Mouse (Mus musculus): Measurements from ENCODE around the gene Add3. TPM values are rescaled to one million over a fixed set of nuclear protein-coding genes. Genes with fewer than 3 reads are reported as not detected.

The Add3 gene
- polyA plus RNA-seq, 1 experiment = 95.8 TPM

DNA sequence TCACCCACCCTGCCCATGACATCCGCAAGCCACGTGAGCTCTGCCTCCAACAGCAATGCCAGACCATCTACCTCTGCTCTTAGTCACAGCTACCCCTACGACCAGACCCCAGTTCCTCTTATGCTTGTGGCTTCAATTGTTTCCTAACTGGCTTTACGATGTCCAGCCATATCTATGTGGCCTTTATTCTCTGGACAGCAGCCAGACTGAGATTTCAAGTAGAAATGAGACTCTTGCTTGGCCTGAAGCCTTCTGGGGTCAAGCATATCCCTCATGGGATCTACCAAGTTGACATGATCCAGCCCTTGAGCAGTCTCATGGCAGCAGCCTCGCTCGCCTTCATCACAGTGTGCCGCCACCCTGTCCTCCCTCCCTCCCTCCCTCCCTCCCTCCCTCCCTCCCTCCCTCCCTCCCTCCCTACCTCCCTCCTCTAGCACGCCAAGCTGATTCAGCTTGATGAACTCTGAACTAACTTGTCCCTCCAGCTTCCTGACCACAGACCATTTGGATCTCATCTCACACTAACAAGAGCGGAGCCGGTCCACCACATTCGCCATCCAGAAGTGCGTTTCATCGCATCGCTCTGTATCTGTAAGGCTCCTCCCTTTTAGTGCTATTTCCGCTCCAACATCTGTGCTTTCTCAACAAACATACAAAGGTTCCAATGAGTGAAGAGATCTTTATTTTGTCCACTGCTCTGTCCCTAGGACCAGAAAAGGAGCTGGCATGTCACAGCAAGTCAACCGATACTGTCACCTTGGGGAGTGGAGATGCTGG lies 9.7 kb upstream of the Add3 start:
- DNase-seq (ENCODE audit: low spot score) = no peak

DNA sequence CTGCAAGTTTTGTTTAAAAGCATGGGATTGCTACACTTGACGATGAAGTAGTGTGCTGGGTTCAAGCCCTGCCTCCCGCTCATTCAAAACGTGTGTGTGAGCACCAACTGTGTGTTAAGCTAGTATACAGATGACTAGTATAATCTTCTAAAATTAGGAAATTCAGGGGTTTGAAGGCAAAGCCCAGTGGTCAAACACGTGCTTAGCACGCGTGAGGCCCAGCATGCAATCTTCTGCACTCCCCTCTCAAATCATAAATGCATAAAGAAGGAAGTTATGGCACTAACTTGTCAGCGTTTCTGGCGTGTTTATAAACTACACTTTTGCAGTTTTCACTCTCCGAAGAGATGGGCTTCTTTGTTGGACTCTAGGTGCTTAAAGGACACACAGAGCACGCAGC lies 7.8 kb upstream of the Add3 start:
- DNase-seq (ENCODE audit: low spot score) = no peak

DNA sequence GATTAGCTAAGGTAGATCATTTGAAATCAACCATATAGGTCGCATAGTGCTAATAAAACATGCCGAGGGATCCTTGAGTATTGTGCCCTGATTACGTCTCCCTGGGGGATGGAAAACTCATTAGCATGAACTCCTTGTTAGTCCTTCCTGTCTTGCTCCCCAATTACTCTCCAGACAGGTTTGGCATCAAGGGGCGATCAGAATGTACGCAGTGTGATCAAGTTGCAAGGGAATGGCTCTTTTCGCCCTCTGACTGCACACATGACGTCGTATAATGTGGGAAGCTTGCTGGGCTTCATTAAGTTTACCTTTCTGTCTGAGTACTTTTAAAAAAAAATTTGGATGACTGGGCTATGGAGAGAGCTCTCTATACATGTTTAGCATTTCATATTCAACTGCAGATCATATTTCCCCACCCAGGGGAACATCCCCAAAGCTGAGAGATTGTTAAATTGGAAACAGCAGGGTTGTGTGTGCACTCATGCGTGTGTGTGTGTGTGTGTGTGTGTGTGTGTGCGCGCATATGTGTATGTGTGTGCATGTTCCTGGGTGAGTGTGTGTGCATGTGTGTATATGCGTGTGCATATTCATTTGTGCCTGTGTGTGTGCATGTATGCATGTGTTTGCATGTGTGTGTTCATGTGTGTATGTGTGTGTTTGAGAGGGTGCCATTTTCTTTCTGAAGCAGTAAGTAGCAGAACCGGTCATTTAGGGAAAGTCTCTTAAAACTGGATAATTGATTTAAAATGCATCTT lies 3.7 kb upstream of the Add3 start:
- no peak for DNase-seq (ENCODE audit: low spot score)

DNA sequence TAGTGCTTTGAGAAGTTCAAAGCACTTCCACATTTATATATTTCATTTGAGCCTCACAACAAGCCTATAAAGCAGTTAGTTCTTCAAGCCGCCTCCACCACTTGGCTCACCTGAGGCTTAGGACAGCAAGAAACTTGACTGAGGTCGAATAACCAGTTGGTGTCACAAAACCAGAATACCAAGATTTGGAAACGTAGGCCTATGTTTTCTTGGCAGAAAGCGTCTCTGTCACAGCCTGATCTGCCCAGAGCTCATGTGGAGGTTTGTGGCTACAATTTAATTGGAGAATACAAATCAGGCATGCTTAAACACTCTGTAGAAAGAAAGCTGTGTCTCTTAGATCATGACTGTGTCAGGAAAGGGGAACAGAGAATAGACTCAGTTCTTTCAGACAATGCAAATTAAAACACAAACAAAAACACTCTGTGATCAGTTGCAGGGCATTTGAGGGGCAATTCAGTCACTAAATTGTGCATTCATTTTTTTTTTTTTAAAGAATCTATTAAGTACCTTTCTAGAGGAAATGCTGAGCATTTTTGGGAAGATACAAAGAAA lies 3.0 kb upstream of the Add3 start:
- no peak for DNase-seq (ENCODE audit: low spot score)

DNA sequence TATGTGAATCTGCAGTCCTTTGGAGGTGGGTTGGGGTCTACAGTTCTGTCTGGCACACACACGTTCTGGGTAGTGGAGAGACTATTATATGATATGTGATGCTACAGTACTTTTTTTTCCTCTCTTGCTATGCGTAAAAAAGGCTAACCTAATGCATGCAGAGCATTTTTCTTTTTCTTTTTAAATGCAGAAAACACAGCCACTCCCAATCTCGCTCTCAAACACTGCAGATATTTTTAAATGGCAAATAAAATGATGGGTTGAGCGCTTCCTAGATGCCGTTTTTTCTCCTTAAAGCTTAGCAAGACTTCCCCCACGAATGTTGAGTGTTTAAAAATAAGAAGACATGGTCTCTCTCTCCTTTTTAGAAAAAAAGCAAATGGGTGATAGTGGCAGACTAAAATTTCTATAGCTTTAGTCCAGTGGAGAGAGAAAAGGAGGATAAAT lies 584 bp downstream of the Add3 start:
- DNase-seq (ENCODE audit: low spot score) = no peak

DNA sequence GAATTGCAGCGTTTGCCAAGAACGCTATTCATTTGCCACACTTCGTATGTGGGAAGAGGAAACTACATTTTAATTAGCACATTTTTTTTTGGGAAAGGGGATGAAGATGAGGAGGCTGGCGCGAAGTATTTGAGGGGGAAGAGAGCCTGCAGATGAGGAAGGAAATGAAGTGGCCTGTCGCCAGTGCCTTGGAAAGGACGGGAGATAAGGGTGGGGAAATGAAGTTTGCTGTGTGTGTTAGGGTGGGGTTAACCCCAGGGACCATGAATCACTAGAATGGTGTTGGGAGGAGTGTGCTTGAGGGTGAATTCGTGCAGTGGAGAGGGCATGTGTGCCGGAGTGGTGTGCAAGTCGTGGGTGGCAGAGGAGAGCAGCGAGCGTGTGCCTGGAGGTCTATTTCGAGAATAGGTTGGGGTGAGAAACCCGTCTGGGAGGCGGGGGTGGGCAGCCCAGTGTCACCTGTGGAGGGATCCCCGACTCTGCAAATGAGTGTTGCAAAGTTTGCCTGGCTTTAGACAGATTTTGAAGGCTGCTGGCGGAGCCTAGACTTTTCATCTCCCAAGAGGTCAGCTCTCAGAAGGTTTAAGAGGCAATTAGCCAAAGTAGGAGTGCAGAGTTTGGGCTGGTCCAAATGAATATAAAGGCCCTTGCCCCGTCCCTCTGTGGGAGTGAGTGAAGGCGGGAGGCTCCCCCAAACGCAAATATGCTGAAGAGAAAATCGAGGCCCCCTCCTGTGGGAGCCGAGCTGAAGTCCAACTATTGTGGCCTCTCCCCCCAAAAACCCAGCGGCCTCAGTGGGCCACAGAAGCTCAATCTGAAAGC lies 1.2 kb downstream of the Add3 start:
- peak; percentile 48 for DNase-seq (ENCODE audit: low spot score)

DNA sequence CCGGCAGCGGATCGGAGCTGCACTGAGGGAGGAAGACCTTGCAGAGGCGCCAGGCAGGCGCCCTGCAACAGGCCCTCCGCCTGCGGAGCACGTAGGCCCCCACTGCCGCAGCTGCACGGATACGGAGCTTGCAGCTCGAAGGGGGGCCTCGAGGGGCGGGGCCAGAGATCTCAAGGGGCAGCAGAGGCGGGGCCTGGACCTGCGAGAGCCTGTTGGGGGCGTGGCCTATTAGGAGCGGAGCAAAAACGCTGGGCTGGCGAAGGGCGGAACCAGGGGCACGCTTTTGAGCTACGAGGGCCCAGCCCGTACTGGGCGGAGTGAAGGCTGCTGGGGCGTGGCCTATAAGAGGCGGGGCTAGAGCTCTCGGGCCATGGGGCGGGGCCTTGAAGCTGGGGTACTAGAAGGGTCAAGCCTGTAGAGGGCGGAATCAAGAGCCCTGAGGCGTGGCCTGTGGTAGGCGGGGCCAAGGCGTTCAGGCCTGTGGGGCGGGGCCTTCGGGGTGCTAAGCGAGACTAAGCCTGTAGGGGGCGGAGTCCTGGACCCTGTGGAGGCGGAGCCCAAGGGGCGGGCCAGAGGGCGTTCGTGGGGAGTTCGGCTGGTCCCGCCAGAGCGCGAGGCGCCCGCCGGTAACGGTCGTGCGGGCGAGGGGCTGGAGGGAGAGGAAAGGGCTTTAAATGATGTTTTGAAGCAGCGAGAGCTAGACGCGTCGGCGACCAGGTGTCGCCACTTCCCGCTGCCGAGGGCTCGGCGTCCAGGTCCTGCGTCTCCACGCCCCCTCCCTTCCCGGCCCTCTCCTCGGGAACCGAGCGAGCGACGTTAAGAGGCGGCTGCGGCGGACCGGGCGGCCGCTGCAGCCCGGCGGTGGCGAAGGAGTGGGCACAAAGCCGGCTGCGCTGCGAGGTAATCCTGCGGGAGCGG lies 2.2 kb downstream of the Add3 start:
- peak; percentile 99 for DNase-seq (ENCODE audit: low spot score)

DNA sequence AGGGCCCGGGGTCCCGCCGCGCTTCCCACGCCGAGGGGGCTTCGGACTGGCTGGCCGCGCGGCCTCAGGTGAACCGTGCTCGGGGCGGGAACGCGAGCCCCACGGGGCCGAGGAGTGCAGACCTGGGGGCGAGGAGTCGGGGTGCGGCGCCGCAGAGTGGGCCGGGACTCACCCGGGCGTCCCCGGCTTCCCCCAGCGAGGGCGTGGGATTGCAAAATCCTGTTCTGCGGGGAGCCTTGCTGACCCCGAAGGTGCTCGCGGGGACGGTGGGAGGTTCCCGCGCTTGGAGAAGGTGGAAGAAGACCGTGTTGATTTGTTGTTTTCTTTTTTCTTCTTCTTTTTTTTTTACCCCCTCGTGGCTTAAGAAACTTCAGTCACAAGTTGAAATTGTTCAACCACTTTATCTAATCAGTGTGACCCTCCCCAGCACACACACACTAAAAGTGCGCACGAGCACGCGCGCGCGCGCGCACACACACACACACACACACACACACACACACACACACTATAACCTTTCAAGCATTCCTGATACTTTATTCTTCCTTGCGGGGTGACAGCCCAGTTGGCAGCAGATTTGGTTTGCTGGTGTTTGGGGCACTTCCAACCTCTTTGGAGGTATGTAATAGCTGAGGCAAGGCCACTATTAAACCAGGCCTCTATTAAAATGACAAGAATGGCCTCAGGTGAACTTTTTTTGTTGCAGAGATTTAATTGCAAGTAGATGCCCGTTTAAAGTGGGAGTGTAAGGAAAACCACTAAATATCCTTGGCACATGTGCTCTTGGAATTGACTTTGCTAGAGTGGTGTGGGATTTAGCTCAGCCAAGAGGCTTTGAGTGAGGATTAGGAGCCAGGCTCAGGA lies 3.1 kb downstream of the Add3 start:
- no peak for DNase-seq (ENCODE audit: low spot score)

DNA sequence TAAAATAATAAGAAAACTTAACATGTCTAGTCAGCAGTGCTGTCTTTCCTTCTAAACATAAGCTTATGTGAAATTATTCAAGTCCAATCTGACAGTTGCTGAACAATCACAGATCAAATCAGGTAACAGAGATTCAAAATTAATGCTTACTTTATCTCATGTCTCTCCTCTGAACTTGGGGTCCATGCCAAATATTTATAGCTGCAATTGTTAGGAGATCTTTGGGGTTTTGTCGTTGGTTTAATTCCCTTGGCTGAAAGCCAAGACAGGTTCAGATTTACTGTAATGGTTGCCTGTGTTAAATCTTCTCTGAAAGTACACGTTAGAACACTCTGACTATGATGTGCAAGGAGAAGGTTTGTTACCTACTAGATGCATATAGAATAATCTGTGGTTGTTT lies 4.8 kb downstream of the Add3 start:
- DNase-seq (ENCODE audit: low spot score) = no peak

DNA sequence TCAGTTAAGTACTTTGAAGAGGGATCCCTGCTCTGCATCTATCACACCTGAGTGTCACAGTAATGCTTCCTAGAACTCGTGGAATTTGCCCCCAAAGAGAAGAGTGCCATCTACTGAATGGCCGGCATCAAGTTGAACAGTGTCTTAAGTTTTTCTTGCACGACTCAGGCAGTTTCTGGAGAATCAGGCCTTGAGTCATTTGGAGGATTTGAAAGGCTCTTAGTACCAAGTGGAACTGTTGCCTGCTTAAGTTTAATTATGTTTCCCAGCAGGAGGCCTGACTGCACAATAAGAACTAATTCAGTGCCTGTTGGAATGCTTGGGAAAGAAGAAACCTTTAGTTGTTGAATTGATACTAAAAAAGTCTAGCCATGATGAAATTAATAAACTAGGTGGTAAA lies 9.1 kb downstream of the Add3 start:
- no peak for DNase-seq (ENCODE audit: low spot score)

DNA sequence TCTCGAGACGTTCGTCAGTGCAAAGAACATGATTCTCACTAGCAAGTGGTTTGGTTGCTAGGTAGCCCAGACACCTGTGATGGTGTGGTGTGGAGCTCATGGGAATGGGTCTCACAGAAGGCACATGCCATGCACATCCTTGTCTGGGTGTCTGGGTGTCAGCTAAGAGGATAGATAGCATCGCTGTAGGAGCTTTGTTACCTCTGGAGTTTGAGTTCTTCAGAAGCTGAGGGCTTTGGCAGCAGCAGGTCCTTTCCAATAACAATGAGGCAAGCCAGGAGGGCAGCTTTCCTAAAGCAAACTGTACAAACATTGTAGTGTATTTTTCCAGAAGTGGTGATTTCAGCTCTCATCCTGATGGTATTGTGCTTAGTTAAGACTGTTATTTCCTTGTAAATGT lies 12.2 kb downstream of the Add3 start:
- no peak for DNase-seq (ENCODE audit: low spot score)

DNA sequence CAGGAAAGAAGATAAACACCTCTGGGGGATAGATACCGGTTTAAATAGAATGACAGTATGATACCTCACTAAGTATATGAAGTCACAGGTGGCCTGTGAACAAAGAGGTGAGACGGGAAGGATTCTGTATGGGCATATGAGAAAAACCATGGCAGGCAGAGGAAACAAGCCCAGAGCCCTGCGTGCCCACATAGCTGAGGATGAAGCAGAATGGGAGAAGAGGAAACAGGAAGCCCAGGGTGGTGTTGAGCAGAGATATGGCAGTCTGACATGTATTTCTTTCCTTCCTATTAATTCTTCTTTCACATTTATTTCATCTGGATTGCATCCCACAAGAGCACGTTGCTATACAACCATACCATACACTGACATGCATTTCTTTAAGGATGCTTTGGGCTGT lies 12.9 kb downstream of the Add3 start:
- no peak for DNase-seq (ENCODE audit: low spot score)

DNA sequence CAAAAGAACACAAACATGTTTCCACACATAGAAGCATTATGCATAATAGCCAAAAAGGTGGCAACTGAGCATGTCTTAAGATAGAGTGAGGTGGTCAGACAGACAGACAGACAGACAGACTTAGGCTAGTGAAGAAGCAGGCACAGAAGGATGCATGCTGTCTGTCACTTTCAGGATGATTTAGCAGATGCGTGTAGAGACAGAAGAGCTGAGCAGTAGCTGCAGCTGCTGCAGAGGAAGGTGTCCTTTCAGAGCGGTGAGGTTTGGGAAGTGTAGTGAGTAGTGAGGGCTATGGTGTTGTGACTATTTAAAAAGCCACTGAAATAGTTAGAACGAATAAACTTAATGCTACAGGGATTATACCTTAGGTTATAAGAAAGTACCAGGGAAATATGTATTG lies 13.9 kb downstream of the Add3 start:
- DNase-seq (ENCODE audit: low spot score) = no peak

DNA sequence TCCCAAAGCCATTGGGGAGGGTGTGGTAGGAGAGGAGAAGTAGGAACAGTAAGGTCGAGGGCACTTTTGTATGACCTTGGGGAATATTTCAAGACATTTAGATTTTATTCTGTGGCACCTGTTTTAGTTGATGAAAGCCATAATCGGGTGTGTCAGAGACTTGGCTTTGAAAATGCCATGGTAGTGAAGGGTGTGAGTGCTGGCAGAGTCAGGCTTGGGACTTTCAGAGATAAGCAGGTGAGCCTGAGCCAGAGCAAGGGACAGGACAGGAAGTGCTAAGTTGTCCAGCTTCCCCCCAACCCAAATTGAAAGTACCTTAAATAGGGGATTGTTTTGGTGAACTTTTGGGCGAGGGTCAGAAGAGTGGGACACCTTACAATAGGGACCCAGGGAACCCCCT lies 16.1 kb downstream of the Add3 start:
- DNase-seq (ENCODE audit: low spot score) = no peak

DNA sequence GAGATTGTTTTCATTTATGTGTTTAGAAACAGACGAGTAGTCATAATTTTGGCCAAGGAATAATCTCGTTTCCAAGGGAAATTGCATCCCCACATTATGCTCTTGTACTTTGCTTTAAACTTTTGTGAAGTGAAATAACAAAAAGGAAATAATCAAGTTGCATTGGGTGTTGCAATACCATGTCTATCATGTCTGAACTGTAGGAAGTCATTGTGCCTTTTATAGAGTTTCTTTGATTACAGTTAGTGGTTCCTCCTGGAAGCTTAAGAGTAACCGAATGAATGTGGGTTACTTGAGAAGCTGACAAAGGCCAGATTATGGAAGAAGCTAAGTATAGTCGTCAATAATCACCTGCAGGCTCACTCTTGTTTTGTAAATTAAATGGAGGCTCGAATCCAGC lies 16.9 kb downstream of the Add3 start:
- no peak for DNase-seq (ENCODE audit: low spot score)

DNA sequence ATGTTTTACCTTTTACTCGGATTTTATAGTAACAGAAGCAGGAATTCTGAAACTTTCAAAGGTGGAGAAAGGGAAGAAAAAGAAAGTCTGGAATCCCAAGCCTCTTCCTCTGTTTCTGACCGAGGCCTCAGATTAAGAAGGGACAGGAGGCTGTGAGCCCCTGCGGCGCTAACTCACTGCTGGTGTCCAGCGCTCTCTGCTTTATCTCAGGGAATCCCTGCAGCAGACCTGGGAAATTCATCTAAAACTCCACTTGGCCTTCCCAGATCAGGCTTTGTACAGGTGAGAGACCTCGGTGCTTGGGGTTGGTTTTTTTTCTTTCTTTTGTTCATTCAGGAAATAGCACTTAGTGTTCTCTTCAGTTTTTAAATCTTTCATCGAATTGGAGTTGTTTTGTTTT lies 19.1 kb downstream of the Add3 start:
- no peak for DNase-seq (ENCODE audit: low spot score)

DNA sequence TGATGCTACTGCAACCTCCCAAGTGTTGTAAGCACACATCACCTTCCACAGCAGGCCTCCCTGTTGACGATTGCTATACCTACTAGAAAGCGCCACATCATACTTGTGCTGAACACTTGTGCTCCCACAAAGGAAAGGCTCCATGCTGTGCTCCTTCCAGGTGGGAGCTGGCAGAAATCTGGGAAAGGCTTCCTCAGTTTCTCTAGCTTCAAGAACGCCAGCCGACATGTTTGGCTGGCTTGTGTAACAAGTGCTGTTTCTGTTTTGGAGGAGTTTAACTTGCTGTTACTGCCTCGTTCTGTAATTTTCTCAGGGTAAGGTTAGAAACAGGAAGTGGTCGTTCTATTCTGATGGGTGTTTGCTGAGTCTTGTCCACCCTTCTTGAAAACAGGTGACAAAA lies 22.7 kb downstream of the Add3 start:
- no peak for DNase-seq (ENCODE audit: low spot score)

DNA sequence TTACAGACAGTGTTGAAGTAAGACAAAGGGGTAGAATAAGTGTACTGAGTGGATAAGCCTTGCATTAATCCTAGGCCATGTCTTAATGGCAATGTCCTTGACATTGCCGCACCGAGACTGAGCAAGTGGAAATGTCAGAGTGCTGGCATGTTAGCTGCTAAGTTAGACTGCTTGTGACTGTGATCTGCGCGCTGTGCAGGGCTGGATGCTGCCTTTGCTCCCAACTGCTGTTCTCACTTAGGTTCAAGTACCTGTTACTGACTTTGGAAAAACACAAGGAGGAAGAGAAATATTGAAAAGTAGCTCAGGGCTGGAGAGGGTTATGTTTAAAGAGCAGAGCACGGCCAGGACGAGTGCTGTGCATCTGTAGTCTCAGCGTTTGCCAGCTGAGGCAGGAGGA lies 24.4 kb downstream of the Add3 start:
- no peak for DNase-seq (ENCODE audit: low spot score)

DNA sequence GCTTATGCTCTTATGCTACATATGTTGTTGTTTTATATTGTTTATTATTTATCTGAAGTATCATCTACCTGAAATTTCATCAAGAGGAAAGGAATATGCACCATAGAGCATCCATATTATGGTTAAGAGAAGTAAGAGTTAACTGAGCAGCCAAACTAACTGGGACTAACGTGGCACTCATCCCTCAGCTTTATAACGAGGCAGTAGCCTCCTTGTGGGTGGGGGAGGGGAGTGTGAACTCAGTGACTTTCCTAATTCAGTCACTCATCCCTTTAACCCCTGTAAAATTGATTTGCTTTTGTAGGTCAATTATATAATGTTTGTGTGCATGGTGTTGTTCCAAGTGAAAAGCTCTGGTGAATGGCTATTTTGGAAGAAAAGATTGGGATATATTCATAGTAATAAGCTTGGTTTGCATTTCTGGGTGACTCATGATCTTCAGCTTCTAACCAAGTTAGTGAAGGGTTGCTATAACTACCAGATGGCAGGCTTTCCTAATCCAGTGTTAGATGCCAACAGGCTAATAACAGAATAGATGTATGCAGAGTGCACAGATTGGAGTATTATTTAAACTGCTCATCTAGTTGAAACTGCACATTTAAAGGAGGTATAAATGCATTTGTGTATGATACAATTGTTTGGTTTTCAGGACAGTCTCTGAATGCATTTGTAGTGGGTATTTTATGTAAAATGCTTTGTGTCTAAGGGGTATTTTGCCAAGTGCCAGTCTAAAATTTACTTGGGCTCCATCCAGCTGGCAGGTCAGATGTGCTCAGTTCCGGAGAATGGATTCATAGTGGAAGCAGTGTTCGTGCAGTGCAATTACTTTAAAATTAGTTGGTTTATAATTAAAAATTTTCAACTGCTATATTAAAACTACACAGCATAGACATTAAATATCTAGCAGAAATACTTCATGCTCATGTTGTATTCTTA lies 25.3 kb downstream of the Add3 start:
- no peak for DNase-seq (ENCODE audit: low spot score)
